Mouse (Mus musculus) forebrain, embryonic 16.5 days (tissue): Measurements from ENCODE around the gene Olfr110. TPM values are rescaled to one million over a fixed set of nuclear protein-coding genes. Genes with fewer than 3 reads are reported as not detected.
"Not testable (repeated sequence)": the region's sequence is repeated elsewhere in the genome, so short reads cannot be mapped to it uniquely, and the experiment has no call there.

Experiments used
- ATAC-seq: fragments of 200-750 bp; cut with Nextera tagmentation; 2 replicates; pipeline ENCODE4 v1.8.0; 2017; ENCODE audit warnings: mild to moderate bottlenecking, moderate library complexity
- H3K27ac ChIP-seq: fragments of 300-500 bp; sonication (generic); 2 replicates; pipeline ENCODE4 v1.5.1; 2014; ENCODE audit warnings: low read length, control low read depth
- H3K27me3 ChIP-seq: fragments of 300-500 bp; sonication (generic); replicated peaks from 2 replicates; pipeline ENCODE4 v1.6.1; 2014; ENCODE audit warnings: low read length; ENCODE audit not compliant: control insufficient read depth, insufficient read depth
- H3K36me3 ChIP-seq: fragments of 300-500 bp; sonication (generic); 2 replicates; pipeline ENCODE4 v1.6.1; 2014; ENCODE audit not compliant: control insufficient read depth, insufficient read depth
- H3K4me1 ChIP-seq: fragments of 300-500 bp; sonication (generic); replicated peaks from 2 replicates; pipeline ENCODE4 v1.6.1; 2014; ENCODE audit warnings: low read length; ENCODE audit not compliant: control insufficient read depth, insufficient read depth
- H3K4me2 ChIP-seq: fragments of 300-500 bp; sonication (generic); 2 replicates; pipeline ENCODE4 v1.6.1; 2014; ENCODE audit warnings: mild to moderate bottlenecking, low read length, control low read depth
- H3K4me3 ChIP-seq: fragments of 300-500 bp; sonication (generic); replicated peaks from 2 replicates; pipeline ENCODE4 v1.5.1; 2014; ENCODE audit warnings: mild to moderate bottlenecking, low read length, control low read depth
- H3K9ac ChIP-seq: fragments of 300-500 bp; sonication (generic); replicated peaks from 2 replicates; pipeline ENCODE4 v1.6.1; 2014; ENCODE audit warnings: low read depth, low read length, control low read depth
- H3K9me3 ChIP-seq: fragments of 300-500 bp; sonication (generic); 2 replicates; pipeline ENCODE4 v1.6.1; 2016; ENCODE audit warnings: low read length; ENCODE audit not compliant: control insufficient read depth
- WGBS: fragments of 180-500 bp; shearing (Covaris S2); extraction: QIAGEN DNeasy Blood & Tissue Kit; methylation state at CpG from one replicate; pipeline ENCODE4 v1.1.7; 2014; 5-methylcytosine and 5-hydroxymethylcytosine counted together
- polyA plus RNA-seq: library from polyadenylated mRNA; unstranded; fragments of >200 nt; fragmentation: Nextera tagmentation; extraction: Ambion mirVana; gene quantifications from 2 replicates; pipeline ENCODE4 v1.2.1, GENCODE M21; 2015

The Olfr110 gene
- not detected in 2 replicates for polyA plus RNA-seq

GRCm38 (mm10) chr17:37491930-37492518 lies at the start of gene Olfr110:
TSS of gene Olfr110 (plus strand) at chr17:37492468.
- H3K27ac ChIP-seq: no peak within 1 kb of the TSS
- H3K4me3 ChIP-seq: no peak within 1 kb of the TSS
- H3K4me1 ChIP-seq: no peaks in the 10 kb centered on the region
- H3K36me3 ChIP-seq: no peaks in the 10 kb centered on the region
- no peaks in the 10 kb centered on the region for H3K27me3 ChIP-seq
- no peak for ATAC-seq
- no peak within 1 kb of the TSS for H3K4me2 ChIP-seq
- no peak within 1 kb of the TSS for H3K9ac ChIP-seq
- WGBS: 72% methylated on average over 1 of the region's 1 CpGs
- H3K9me3 ChIP-seq: no peaks in the 10 kb centered on the region

- Histone ChIP-seq H3K27me3 (no peaks in the 10 kb centered on the region), H3K4me1 (no peaks in the 10 kb centered on the region), H3K36me3 (no peaks in the 10 kb centered on the region), H3K9me3 (no peaks in the 10 kb centered on the region), H3K27ac (no peak within 1 kb of the TSS), H3K4me2 (no peak within 1 kb of the TSS), H3K9ac (no peak within 1 kb of the TSS), H3K4me3 (no peak within 1 kb of the TSS)
- 52% methylated on average over 1 of the region's 1 CpGs for WGBS
- ATAC-seq: no peak
Observed at GRCm38 (mm10) chr17:37445180-37445579, 47.1 kb upstream of the Olfr110 start, which contains the start of gene Olfr108. TSS of gene Olfr108 (plus strand) at chr17:37445480.

- no peaks in the 10 kb centered on the region for H3K27me3 ChIP-seq
- 95% methylated on average over 1 of the region's 1 CpGs for WGBS
- H3K27ac ChIP-seq: no peak within 1 kb of the TSS
- no peaks in the 10 kb centered on the region for H3K36me3 ChIP-seq
- H3K4me2 ChIP-seq: no peak within 1 kb of the TSS
- H3K9me3 ChIP-seq: no peaks in the 10 kb centered on the region
- H3K4me3 ChIP-seq: no peak within 1 kb of the TSS
- H3K4me1 ChIP-seq: no peaks in the 10 kb centered on the region
- ATAC-seq: no peak
- no peak within 1 kb of the TSS for H3K9ac ChIP-seq
Observed at GRCm38 (mm10) chr17:37458616-37459015, 33.7 kb upstream of the Olfr110 start, which contains the start of gene Olfr109. TSS of gene Olfr109 (plus strand) at chr17:37458916.

GRCm38 (mm10) chr17:37483452-37483851 lies 8.8 kb upstream of the Olfr110 start, which contains the start of gene H2-M2:
TSS of gene H2-M2 (minus strand) at chr17:37483552.
- Histone ChIP-seq H3K4me2 (no peak within 1 kb of the TSS), H3K27ac (no peak within 1 kb of the TSS), H3K9ac (no peak within 1 kb of the TSS), H3K27me3 (no peaks in the 10 kb centered on the region), H3K9me3 (no peaks in the 10 kb centered on the region), H3K4me1 (no peaks in the 10 kb centered on the region), H3K4me3 (no peak within 1 kb of the TSS), H3K36me3 (no peaks in the 10 kb centered on the region)
- ATAC-seq: no peak
- WGBS: 81% methylated on average over 2 of the region's 2 CpGs

- no peak within 1 kb of the TSS for H3K9ac ChIP-seq
- no peaks in the 10 kb centered on the region for H3K36me3 ChIP-seq
- no peaks in the 10 kb centered on the region for H3K4me1 ChIP-seq
- H3K27ac ChIP-seq: no peak within 1 kb of the TSS
- no peaks in the 10 kb centered on the region for H3K9me3 ChIP-seq
- WGBS: 88% methylated on average over 4 of the region's 4 CpGs
- ATAC-seq: no peak
- no peak within 1 kb of the TSS for H3K4me2 ChIP-seq
- H3K4me3 ChIP-seq: no peak within 1 kb of the TSS
- no peaks in the 10 kb centered on the region for H3K27me3 ChIP-seq
Observed at GRCm38 (mm10) chr17:37507730-37508129, 15.5 kb downstream of the Olfr110 start, which contains the start of gene Olfr111. TSS of gene Olfr111 (plus strand) at chr17:37508030.

GRCm38 (mm10) chr17:37524612-37525011 lies 32.3 kb downstream of the Olfr110 start:
- H3K36me3 ChIP-seq, H3K4me3 ChIP-seq, H3K9ac ChIP-seq, H3K27ac ChIP-seq, H3K4me1 ChIP-seq, H3K27me3 ChIP-seq, H3K9me3 ChIP-seq, ATAC-seq, H3K4me2 ChIP-seq: not testable (repeated sequence)

GRCm38 (mm10) chr17:37525427-37525826 lies 33.2 kb downstream of the Olfr110 start:
- H3K9ac ChIP-seq, H3K4me3 ChIP-seq, H3K27me3 ChIP-seq, H3K9me3 ChIP-seq, ATAC-seq, H3K4me1 ChIP-seq, H3K36me3 ChIP-seq, H3K27ac ChIP-seq, H3K4me2 ChIP-seq: not testable (repeated sequence)
- 83% methylated on average over 1 of the region's 1 CpGs for WGBS

- H3K4me3 ChIP-seq: no peak overlapping the region
- H3K9ac ChIP-seq: no peak overlapping the region
- H3K4me2 ChIP-seq: no peak overlapping the region
- no peaks in the 10 kb centered on the region for H3K9me3 ChIP-seq
- no peaks in the 10 kb centered on the region for H3K36me3 ChIP-seq
- no peaks in the 10 kb centered on the region for H3K27me3 ChIP-seq
- ATAC-seq: no peak
- H3K4me1 ChIP-seq: no peaks in the 10 kb centered on the region
- H3K27ac ChIP-seq: no peak overlapping the region
Observed at GRCm38 (mm10) chr17:37535173-37535572, 42.9 kb downstream of the Olfr110 start.

GRCm38 (mm10) chr17:37538416-37538815 lies 46.1 kb downstream of the Olfr110 start:
- not testable (repeated sequence) for H3K36me3 ChIP-seq, H3K4me1 ChIP-seq, ATAC-seq, H3K27ac ChIP-seq, H3K9ac ChIP-seq, H3K27me3 ChIP-seq, H3K4me3 ChIP-seq, H3K9me3 ChIP-seq, H3K4me2 ChIP-seq
- 64% methylated on average over 1 of the region's 1 CpGs for WGBS
